Mouse (Mus musculus) MEL (cell line): ENCODE data around the gene Itpkc. TPM values are rescaled to one million over a fixed set of nuclear protein-coding genes. Genes with fewer than 3 reads are reported as not detected.

Source experiments
- DNase-seq: peaks from one replicate; pipeline ENCODE4 v3.0.0; 2011; ENCODE audit warnings: low read depth, low spot score
- H3K27ac ChIP-seq: 2 replicates; pipeline ENCODE4 v1.5.1; 2012; ENCODE audit warnings: low read depth, mild to moderate bottlenecking, control low read depth, low read length, moderate library complexity; ENCODE audit not compliant: control insufficient read depth
- H3K27me3 ChIP-seq, 2 experiments: fragments of 150-350 bp in 1 of 2; sonication (generic) in 1 of 2; 2 replicates each; pipeline ENCODE4 v1.6.1; 2012; ENCODE audit warnings: low read length in 2 of 2, mild to moderate bottlenecking in 2 of 2, improper control_type of control experiment in 1 of 2, moderate library complexity in 1 of 2; ENCODE audit not compliant: insufficient read depth in 2 of 2, control insufficient read depth in 1 of 2
- H3K36me3 ChIP-seq, 2 experiments: 2 replicates each; pipeline ENCODE4 v1.6.1; 2012 to 2014; ENCODE audit warnings: low read length in 2 of 2, improper control_type of control experiment in 1 of 2, inconsistent platforms in 1 of 2, mild to moderate bottlenecking in 1 of 2; ENCODE audit not compliant: insufficient read depth in 2 of 2, control insufficient read depth in 1 of 2
- H3K4me1 ChIP-seq, 2 experiments: fragments of 150-350 bp in 1 of 2; sonication (generic) in 1 of 2; 2 replicates each; pipeline ENCODE4 v1.6.1; 2012; ENCODE audit warnings: low read length in 2 of 2, improper control_type of control experiment in 1 of 2, mild to moderate bottlenecking in 1 of 2; ENCODE audit not compliant: insufficient read depth in 2 of 2, control insufficient read depth in 1 of 2
- H3K4me3 ChIP-seq, 2 experiments: fragments of 150-350 bp in 1 of 2; sonication (generic) in 1 of 2; 2 replicates each; pipeline ENCODE4 v1.5.1; 2012; ENCODE audit warnings: low read depth in 2 of 2, low read length in 2 of 2, mild to moderate bottlenecking in 2 of 2, moderate library complexity in 2 of 2, control low read depth in 1 of 2, improper control_type of control experiment in 1 of 2; ENCODE audit not compliant: control insufficient read depth in 1 of 2, insufficient read depth in 1 of 2
- H3K79me2 ChIP-seq: 2 replicates; pipeline ENCODE4 v1.6.1; 2012; ENCODE audit warnings: mild to moderate bottlenecking, low read length, moderate library complexity; ENCODE audit not compliant: control insufficient read depth, poor library complexity, insufficient read depth
- H3K9ac ChIP-seq: 2 replicates; pipeline ENCODE4 v1.6.1; 2012; ENCODE audit warnings: low read depth, mild to moderate bottlenecking, control low read depth, low read length, moderate library complexity; ENCODE audit not compliant: control insufficient read depth, poor library complexity, severe bottlenecking
- H3K9me3 ChIP-seq: fragments of 150-350 bp; sonication (generic); replicated peaks from 2 replicates; pipeline ENCODE4 v1.6.1; 2012; ENCODE audit warnings: mild to moderate bottlenecking, low read length, improper control_type of control experiment, moderate library complexity; ENCODE audit not compliant: insufficient read depth
- CHD2 ChIP-seq: IDR thresholded peaks from 2 replicates; pipeline ENCODE4 v1.6.1; 2011; ENCODE audit warnings: low read length, improper control_type of control experiment
- CTCF ChIP-seq, 3 experiments: IDR thresholded peaks in 2 of 3; conservative IDR thresholded peaks in 1 of 3; 2 replicates each; pipeline ENCODE4 v1.5.1; 2011 to 2012; ENCODE audit warnings: low read length in 3 of 3, low read depth in 2 of 3, mild to moderate bottlenecking in 2 of 3, improper control_type of control experiment in 1 of 3, inconsistent platforms in 1 of 3, mixed read lengths in 1 of 3, moderate library complexity in 1 of 3; ENCODE audit not compliant: control insufficient read depth in 1 of 3, insufficient read depth in 1 of 3, poor library complexity in 1 of 3, severe bottlenecking in 1 of 3
- ELF1 ChIP-seq: IDR thresholded peaks from 2 replicates; pipeline ENCODE4 v1.6.1; 2014; ENCODE audit warnings: low read depth, mild to moderate bottlenecking, inconsistent platforms, low read length, improper control_type of control experiment, moderate library complexity
- ETS1 ChIP-seq: IDR thresholded peaks from 2 replicates; pipeline ENCODE4 v1.6.1; 2012; ENCODE audit warnings: low read depth, mild to moderate bottlenecking, inconsistent platforms, low read length, improper control_type of control experiment, moderate library complexity
- HCFC1 ChIP-seq: IDR thresholded peaks from 2 replicates; pipeline ENCODE4 v1.6.1; 2012; ENCODE audit warnings: low read depth, mild to moderate bottlenecking, inconsistent platforms, low read length, improper control_type of control experiment, moderate library complexity
- MAZ ChIP-seq: IDR thresholded peaks from 2 replicates; pipeline ENCODE4 v1.6.1; 2012; ENCODE audit warnings: low read depth, mild to moderate bottlenecking, inconsistent platforms, low read length, improper control_type of control experiment
- MXI1 ChIP-seq: IDR thresholded peaks from 2 replicates; pipeline ENCODE4 v1.6.1; 2011; ENCODE audit warnings: mild to moderate bottlenecking, low read depth, low read length, improper control_type of control experiment
- NELFE ChIP-seq: IDR thresholded peaks from 2 replicates; pipeline ENCODE4 v1.6.1; 2011; ENCODE audit warnings: low read depth, low read length, improper control_type of control experiment
- NRF1 ChIP-seq: IDR thresholded peaks from 2 replicates; pipeline ENCODE4 v1.6.1; 2014; ENCODE audit warnings: low read depth, mild to moderate bottlenecking, inconsistent platforms, low read length, improper control_type of control experiment, moderate library complexity; ENCODE audit not compliant: poor library complexity, insufficient read depth, severe bottlenecking
- POLR2A ChIP-seq, 2 experiments: IDR thresholded peaks; 2 replicates each; pipeline ENCODE4 v1.6.1; 2011 to 2012; ENCODE audit warnings: low read length in 2 of 2, mild to moderate bottlenecking in 2 of 2, control low read depth in 1 of 2, improper control_type of control experiment in 1 of 2, low read depth in 1 of 2, moderate library complexity in 1 of 2; ENCODE audit not compliant: control insufficient read depth in 1 of 2, insufficient read depth in 1 of 2, poor library complexity in 1 of 2
- SIN3A ChIP-seq: IDR thresholded peaks from 2 replicates; pipeline ENCODE4 v1.6.1; 2012; ENCODE audit warnings: low read length, improper control_type of control experiment, inconsistent platforms
- TCF12 ChIP-seq: IDR thresholded peaks from 2 replicates; pipeline ENCODE4 v1.6.1; 2014; ENCODE audit warnings: low read depth, mild to moderate bottlenecking, inconsistent platforms, low read length, improper control_type of control experiment, moderate library complexity
- USF1 ChIP-seq: IDR thresholded peaks from 2 replicates; pipeline ENCODE4 v1.6.1; 2014; ENCODE audit warnings: low read depth, mild to moderate bottlenecking, inconsistent platforms, low read length, improper control_type of control experiment, moderate library complexity
- ZMIZ1 ChIP-seq: IDR thresholded peaks from 2 replicates; pipeline ENCODE4 v1.6.1; 2012; ENCODE audit warnings: low read depth, mild to moderate bottlenecking, inconsistent platforms, low read length, improper control_type of control experiment, moderate library complexity
- ZNF384 ChIP-seq: IDR thresholded peaks from 2 replicates; pipeline ENCODE4 v1.6.1; 2012; ENCODE audit warnings: low read depth, mild to moderate bottlenecking, inconsistent platforms, low read length, improper control_type of control experiment
- polyA plus RNA-seq, 2 experiments: library from polyadenylated mRNA; stranded (reverse) in 1 of 2; unstranded in 1 of 2; fragments of >175 nt in 1 of 2; fragments of >200 nt in 1 of 2; gene quantifications; 2 replicates each; pipeline versions ENCODE4 v1.2.1 to v1.2.4; 2012; ENCODE audit warnings: low replicate concordance in 2 of 2, low read depth in 1 of 2; ENCODE audit not compliant: insufficient read length in 2 of 2, insufficient read depth in 1 of 2, missing spikeins in 1 of 2
- total RNA-seq: library from RNA; depleted of rRNA; stranded (reverse); fragments of 300-350 nt; gene quantifications from 2 replicates; pipeline ENCODE4 v1.2.3, GENCODE M21; 2012

Gene Itpkc
- total and polyA plus RNA-seq, 3 experiments = 6.3 to 6.8 TPM; not detected in 1

DNA sequence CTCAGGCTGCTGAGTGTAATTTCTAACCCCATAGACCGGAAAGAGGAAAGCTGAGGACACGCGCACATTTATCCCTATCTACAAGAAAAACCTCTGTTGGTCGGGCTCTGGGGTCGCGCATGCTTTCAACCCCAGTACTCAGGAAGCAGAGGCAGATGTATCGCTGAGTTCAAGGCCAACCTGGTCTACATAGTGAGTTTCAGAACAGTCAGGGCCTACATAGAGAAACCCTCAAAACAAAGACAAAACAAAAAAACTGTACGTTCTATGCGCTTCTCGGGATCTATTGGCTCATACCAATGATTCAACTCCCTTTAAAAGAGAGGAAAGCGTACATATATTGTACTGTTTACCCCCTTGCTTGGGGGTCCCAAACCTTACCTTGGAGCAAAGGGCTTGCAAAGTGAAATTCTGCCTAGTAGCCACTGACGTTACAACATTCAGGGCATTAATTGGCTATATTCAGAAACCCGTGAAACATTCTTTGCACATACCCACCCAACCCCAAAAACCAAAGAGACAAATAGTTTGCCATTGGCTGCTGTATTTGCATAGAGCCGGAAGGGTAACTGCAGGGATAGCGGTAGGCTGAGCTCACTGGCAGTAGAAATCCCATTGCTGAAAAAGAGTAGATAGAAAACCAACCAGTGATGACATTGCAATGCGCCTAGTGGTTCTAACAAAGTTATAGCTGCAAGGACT lies 49.1 kb downstream of the Itpkc start:
- H3K4me3 ChIP-seq = peak overlapping the region; percentile 42 to 84

DNA sequence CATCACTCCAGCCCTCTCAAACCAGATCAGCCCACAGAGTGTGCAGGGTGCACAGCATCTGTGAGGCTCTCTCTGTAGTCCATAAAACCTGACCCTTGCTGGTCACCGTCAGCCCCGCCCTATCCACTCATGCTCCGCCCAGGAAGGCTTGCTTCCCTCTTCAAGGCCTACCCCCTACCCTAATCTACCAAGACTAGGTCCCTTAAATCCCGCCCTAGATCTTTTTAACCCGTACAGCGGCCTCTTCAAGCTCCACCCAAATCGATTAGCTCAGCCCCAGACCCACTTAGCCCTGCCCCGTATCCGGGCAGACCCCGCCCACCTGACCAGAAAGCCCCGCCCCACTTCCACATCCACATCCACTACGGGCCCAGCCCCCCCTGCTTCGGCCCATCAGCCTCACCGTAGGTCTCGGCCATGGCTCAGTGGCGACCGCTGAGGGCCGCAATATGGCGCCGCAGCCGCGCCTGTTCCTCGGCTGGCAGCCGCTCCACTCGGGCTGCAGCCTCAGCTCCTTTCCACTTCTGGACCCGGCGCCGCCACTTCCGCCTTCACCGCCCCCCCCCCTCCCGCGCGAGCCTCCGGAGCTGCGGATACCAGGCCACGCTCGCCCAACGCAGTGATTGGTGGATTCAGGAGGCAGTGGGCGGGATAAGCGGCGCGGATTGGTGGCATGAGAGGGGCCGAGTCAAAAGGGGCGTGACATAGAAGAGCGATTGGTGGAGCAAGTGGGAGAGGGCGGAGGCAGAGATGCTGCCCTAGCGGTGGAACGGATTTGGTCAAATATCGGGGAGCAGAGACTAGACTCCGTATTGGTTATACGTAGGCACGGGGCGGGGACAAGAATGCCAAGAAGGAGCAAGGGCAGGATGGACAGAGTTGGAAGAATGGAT lies 49.9 kb downstream of the Itpkc start, which contains the start of gene Rab4b:
TSS of gene Rab4b (minus strand) at position 573 of the 893 bp plus-strand sequence.
- H3K27me3 ChIP-seq = no peaks in the 10 kb centered on the region
- peaks cover 0 to 6% of the 10 kb centered on the region in 2 experiments; a peak in 2 of 4 replicates for H3K36me3 ChIP-seq
- TF ChIP-seq ETS1 (peak; percentile 38; the same call in 1 of the 2 replicates), USF1 (peak; percentile 71), MXI1 (peak; percentile 49; the same call in 1 of the 2 replicates), CTCF (IDR thresholded peaks at IDR 0.05 in 2 of 3, conservative IDR thresholded peaks at IDR 0.05 in 1 of 3; ENCODE audit: control insufficient read depth in 1 of 3, insufficient read depth in 1 of 3, low read depth in 2 of 3, low read length in 3 of 3, poor library complexity in 1 of 3, severe bottlenecking in 1 of 3) (peak; percentile 8 to 19 (median 10); a peak in 2 of 6 replicates), POLR2A (IDR thresholded peaks at IDR 0.05; ENCODE audit: control insufficient read depth in 1 of 2, insufficient read depth in 1 of 2, low read depth in 1 of 2, low read length in 2 of 2, poor library complexity in 1 of 2) (peak in 1 of 2 experiments; percentile 62; a peak in 1 of 4 replicates), ELF1 (peak; percentile 93), ZNF384 (no peak), SIN3A (peak; percentile 82), HCFC1 (peak; percentile 80), CHD2 (peak; percentile 88), NRF1 (no peak), NELFE (peak; percentile 34), MAZ (peak; percentile 96), ZMIZ1 (peak; percentile 55; the same call in 1 of the 2 replicates), TCF12 (no peak)
- H3K27ac ChIP-seq = peak within 1 kb of the TSS; percentile 47
- peaks cover 0 to 12% of the 10 kb centered on the region in 2 experiments; a peak in 3 of 4 replicates for H3K4me1 ChIP-seq
- H3K9me3 ChIP-seq = no peaks in the 10 kb centered on the region
- no peaks in the 10 kb centered on the region; the same call in 1 of the 2 replicates for H3K79me2 ChIP-seq
- peak; percentile 100 for DNase-seq
- H3K4me3 ChIP-seq = peak within 1 kb of the TSS; percentile 73 to 98
- H3K9ac ChIP-seq = peak within 1 kb of the TSS; percentile 65

More for the DNA sequence above, 49.1 kb downstream of the Itpkc start:
- H3K36me3 ChIP-seq = peaks cover 0 to 6% of the 10 kb centered on the region in 2 experiments; a peak in 2 of 4 replicates
- TF ChIP-seq NELFE (peak; percentile 56; the same call in 1 of the 2 replicates), ZMIZ1 (no peak)
- H3K27me3 ChIP-seq = no peaks in the 10 kb centered on the region
- DNase-seq = peak; percentile 29
- H3K9ac ChIP-seq = peak overlapping the region; percentile 30
- peak overlapping the region; percentile 23 for H3K27ac ChIP-seq
- no peaks in the 10 kb centered on the region for H3K9me3 ChIP-seq
- no peaks in the 10 kb centered on the region; the same call in 1 of the 2 replicates for H3K79me2 ChIP-seq
- H3K4me1 ChIP-seq = peaks cover 0 to 12% of the 10 kb centered on the region in 2 experiments; a peak in 3 of 4 replicates
